Mouse (Mus musculus) right cerebral cortex, postnatal 36 days (tissue): ENCODE measurements around the gene Kcnh2.

Source experiments
- DNase-seq, 2 experiments: peaks; one replicate each; pipeline ENCODE4 v3.0.0; 2022; ENCODE audit warnings: low spot score in 2 of 2, mixed read lengths in 1 of 2

Kcnh2 gene

DNA sequence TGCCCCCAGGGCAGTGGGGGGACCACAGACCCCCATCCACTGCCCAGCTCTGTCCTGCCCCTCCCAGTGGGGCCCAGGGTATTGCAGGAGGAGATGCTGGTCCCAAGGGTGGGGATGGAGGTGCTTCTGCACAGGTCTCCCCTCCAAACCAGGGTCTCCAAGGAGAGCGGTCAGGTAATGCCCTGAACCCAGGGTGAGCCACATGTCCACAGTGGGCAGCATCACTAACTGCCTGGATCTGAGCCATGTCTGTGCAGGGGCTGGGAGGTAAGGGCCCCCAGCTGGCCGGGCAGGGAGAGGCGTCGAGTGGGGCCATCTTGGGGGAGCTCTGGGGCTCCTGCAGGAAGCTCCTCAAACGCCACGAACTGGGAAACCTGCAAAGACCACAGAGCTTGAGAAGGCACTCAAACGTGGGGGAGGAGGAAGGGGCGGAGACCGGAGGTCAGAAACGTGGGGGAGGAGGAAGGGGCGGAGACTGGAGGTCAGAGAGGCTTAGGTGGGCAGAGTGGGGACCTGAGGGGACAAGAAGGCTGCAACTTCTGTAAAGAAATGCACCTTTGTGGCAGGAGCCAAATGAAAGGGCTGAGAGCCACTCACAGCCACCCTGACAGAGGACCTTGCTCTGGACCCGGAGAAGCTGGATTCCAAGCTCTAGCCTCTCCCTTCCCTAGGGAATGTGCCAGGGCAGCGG is 31.5 kb downstream of the Kcnh2 start:
- no peak for DNase-seq

DNA sequence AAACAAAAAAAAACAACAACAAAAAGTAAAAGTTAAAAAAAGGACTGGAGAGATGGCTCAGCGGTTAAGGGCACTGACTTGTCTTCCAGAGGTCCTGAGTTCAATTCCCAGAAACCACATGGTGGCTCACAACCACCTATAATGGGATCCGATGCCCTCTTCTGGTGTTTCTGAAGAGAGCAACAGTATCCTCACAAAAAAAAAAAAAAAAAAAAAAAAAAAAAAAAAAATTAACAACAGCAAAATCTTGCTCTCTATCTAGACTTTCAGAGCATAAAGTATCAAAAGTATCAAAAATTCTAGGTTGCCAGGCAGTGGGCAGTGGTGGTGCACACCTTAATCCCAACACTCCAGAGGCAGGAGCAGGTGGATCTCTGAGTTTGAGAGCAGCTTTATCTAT is 42.2 kb downstream of the Kcnh2 start:
- no peak for DNase-seq

DNA sequence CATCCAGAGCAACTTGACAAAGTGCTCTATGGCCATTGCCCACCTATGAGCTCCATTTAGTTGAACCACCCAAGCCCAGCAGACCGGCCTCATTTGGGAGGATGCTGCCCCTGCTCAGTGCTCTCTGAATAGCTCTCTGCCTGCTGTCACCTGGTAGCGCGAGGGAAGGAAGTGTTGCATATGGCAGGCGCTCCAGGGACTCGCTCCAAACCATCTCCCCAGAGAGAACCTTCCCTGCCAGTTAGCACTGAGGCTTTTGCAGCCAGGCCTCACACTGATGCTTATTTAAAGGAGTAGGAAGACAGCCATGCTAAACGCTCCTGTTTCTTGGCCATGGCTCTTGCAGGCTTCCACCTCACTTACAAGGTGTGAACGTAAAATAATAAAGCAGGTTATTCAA is 42.8 kb downstream of the Kcnh2 start:
- DNase-seq: no peak

DNA sequence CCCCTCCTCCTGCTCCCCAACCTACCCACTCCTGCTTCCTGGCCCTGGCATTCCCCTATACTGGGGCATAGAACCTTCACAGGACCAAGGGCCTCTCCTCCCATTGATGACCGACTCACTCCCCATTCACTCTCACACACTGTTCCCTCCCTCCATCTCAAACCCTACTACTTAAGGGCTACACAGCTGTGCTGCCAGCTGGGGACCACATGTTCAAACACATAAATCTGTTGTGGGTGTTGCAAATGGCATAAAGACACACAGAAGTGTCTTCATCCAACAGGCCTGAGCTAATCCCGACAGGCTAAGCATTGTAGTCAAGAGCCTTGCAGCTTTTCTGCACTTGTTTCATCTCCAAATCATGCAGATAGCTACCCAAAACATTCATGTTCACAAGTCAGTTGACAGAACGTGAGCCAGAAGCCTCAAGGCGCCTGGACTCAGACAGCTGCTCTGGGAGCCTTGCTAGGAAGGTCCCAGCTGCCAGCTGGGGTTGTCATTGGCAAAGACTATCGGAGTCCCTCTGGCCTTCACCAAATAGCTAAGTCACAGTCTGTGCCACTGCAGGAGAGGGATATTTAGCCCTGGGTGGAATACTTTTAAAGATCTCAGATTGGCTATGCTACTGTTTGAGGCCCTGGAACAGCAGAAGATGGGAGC is 44.2 kb downstream of the Kcnh2 start:
- no peak for DNase-seq

DNA sequence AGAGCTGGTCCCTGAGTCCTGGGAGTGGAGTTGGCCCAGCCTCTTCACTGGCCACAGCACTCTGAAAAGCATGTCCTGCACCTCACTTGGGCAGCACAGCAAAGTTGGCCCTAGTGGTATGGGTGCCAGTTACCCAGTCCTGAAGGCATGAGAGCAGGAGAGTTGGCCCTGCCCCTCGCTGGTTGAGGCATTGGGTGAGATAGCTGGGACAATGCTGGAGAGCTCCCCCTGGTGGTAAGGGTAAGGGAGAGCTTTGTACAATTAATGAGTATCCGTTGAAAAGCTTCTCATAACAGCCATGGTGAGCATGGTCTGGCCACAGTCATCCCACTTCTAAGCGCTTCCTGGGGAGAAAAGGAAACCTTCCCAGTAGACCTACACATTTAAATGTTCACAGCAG is 48.2 kb downstream of the Kcnh2 start:
- no peak for DNase-seq

DNA sequence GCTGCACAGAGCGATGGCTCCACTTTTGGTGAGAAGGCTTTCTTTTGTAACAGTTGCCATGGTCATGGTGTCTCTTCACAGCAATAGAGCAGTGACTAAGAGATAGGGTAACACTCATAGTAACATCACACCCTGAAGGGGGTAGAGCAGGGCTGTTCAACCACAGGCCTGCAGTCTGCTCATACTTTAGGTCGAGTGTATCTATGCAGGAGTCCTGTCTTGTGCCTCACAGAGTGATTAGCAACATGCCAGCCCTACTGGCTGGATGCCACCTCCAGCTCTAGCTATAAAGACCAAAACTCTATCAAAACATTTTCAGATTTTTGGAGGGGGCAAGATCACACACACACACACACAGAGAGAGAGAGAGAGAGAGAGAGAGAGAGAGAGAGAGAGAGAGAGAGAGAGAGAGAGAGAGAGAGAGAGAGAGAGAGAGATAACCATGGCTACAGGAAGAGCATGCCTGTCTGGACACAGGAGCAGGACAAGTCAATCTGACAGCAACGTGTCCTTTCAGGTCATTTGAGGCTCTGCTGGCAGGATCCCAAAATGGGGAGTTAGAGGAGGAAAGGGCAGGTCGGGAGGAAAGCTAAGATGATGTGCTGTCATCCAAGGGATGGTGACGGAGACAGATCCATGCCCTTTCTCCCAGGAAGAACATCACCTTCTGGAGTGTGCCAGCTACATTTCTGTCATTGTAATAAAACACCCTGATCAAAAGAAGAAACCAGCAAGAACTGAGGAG is 51.4 kb downstream of the Kcnh2 start:
- no peak for DNase-seq

DNA sequence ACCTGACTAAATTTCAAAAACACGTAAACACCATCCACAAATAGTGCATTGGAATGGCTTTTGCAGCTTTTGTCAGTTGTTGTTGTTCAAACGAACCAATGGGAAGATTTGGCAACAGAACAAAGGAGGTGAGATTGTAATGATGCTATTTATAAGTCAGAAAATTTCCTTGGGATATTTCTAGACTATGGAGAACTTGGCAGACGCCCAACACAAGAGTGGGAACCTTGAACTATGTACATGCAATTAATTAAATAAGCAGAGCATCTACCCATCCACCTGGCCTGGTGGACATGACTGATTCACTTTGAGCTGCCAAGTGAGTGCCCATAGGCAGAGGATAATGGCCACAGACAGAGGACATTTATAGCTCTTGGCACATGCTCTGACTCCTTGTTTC is 59.5 kb downstream of the Kcnh2 start:
- DNase-seq: no peak

DNA sequence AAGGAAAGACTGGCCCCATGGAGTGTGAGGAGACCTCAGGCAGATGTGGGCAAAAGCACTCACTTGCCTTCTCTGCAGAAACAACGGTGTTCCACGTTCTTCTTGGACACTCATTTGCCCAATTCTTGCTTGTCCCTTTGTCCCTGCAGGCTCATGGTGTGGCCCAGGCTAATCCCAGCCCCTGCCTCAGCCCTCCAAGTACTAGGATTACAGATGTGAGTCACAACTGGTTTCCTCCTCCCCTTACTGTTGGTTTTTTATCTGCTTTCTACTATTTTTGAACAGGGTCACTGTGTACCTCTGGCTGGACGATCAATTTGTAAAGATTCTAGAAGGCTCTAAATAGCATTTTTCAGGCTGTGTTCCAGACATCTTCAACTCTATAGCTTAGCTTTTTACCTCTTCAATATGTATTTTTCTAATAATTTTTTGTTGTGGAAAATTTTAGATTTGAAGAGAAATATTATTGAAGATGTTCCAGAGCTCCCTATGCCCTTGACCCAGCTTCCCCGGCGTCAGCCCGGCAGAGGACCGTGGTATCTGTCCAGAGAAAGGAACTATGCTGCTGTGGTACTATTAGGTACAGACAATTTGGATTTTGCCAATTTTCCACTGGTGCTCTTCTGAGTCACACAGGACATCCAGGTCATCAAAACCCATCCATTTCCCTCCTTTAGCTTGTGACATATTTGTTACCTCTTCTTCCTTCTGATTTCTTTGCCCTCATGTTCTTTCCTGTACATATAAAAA is 65.0 kb downstream of the Kcnh2 start:
- DNase-seq: no peak

DNA sequence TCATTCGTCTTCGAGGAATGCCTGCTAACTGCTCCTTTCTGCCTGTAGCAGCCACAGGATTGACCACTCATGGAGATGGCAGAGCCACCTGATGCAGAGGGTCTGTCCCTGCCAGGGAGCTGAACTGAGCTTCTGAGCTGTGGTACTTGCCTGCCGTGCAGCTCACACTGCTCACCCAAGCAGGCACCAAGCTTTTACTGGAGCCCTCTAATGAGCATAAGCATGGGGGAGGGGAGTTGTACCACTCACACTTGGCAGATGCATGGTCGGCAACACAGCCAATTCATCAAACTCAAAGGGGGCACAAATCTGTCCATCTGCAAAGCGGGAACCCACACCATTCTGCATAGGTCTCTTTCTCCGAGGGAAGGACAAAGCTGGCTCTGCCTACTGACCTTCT is 67.3 kb downstream of the Kcnh2 start:
- no peak for DNase-seq

DNA sequence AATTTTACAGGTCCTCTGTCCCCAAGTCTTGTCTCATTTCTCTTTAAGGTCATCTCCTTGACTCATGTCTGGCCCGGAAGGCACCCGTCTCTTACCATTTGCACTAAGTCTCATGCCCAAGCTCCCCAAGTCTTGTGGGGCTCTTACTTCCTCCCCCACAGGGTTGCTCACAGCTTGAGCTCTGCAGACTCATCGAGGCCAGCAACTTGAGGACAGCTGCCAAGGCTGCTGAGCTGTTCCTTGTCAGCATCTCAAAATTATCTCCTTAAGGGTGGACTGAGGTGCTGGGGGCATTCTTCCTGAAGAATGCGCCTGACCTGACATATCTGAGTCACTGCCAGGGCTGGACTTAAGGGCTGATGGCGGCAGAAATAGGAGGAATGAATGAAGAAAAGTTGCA is 68.2 kb downstream of the Kcnh2 start:
- no peak for DNase-seq

DNA sequence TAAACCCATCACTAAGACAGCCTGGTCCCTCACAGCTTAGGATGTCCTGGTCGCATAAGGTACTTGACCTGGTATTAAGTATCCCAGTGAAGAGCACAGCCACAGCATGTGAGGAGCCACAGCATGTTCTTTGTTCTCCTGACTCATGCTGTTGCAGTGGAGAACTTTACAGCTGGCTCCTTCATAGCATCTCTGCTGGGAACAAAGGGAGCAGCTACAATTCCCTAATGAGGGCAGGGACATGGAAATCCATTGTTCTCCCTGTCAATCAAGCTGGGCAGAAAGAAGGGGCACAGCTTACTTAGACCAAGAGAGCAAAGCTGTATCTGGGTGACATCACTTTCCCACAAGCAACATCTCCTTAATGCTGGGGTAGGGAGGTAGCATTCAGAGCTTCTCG is 70.9 kb downstream of the Kcnh2 start:
- no peak for DNase-seq

DNA sequence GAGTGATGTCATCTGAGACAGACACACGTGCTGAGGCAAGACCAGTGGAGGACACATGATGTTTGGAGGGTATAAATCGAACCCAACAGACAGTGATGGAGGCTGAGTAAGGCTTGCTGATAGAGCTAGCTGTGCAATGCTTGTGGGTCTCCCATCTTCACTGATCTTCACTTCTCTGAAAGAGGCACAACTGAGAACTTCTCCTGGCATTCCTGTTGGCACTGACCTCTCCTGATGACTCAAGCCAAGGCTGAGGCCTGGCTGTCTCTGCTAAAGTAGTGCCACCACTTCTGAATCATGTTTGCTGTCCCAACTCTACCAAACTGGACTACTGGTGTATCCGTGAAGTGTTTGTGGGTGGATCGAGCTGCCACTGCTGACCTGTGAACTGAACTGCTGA is 71.9 kb downstream of the Kcnh2 start:
- DNase-seq: no peak

DNA sequence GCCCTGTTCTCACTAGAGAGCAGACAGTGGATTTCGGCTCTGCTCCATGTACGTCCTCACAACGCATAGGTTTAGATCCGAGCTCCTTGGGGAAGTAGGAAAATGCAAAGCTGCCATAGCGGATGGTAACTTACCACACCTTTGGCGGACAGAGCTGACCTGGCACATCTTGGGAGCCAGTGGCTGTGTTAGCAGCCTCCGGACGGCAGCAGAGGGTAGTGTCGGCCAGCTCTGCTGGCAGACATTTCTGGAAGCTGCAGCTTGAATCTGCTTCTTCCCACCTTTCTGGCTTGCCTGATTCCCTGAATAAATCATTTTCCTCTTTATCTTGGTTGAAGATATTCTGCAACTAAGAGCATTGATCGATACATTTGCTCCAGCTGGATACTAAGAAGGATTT is 73.2 kb downstream of the Kcnh2 start:
- no peak for DNase-seq

DNA sequence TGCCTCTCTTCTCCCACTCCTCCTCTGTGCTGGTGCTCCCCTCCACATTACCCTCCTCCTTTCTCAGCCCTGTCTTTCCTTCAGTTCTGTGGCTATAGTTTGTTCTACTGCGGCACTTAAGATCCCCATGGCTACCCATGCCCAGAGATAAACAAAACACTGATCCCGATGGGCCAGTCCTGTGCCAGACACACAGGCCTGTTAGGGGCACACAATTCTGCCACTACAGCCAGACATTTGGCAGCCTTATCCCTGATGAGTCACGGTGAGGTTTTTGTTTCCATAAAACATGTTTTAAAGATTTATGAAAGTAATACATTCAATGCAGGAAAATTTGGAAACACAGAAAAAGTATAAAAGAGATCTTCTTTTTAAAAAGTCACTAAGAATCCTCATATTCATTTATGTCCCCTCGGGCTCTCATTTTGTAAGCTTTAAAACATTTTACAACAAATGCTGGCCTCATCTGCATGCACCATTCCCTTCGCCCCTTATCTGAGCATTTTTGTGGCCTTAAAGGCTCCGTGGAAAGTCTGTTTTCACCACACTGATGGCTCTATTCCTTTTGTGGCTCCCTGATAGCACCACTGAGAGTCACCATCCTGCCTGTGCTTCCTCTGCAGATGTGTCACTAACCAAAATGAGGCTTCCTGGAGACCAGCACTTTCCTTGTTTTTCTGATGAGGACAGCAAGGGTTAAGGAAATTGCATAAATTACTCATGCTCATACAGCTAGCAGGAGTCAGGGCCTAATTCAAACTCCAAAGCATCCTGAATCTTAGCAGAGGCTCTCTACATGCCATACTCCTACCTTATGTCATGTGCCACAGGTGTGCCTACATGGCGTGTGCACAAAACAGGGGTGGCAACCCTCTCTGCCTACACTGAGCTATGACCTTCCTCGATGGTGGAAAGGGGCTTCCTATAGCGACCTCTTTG is 77.5 kb downstream of the Kcnh2 start:
- DNase-seq: no peak

DNA sequence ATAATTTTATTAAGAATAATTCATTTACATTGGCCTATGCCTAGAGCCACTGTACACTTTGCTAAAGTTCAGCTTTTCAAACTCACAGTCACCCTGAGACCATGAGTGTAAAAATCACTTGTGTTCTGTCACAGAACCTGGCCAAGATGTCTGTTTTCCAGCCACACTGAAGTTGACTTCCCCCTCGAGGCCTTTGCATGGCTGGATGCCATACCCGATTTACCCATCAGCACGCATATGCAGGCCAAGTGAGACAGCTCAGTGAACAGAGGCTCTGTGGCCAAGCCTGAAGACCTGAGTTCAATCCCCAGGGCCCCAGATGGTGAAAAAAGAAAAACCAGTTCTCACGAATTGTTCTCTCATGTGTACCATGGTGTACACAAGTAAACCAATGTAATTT is 80.5 kb downstream of the Kcnh2 start:
- DNase-seq: no peak
